Mouse (Mus musculus) frontal cortex, adult (tissue): Measurements from ENCODE around the gene Snx12.

ENCODE experiments used
- ATAC-seq: cut with Nextera tagmentation; 2 replicates; pipeline ENCODE4 v1.9.2; 2017; ENCODE audit warnings: mild to moderate bottlenecking, moderate library complexity, mixed read lengths; ENCODE audit not compliant: low TSS enrichment

Snx12 gene

GRCm38 (mm10) chrX:101131992-101132791 is 90.2 kb downstream of the Snx12 start:
- ATAC-seq = peak; percentile 72

GRCm38 (mm10) chrX:101131001-101131400 is 91.4 kb downstream of the Snx12 start:
- ATAC-seq = peak; percentile 74; the same call in 1 of the 2 replicates

- ATAC-seq = no peak
These were observed 93.8 kb downstream of the Snx12 start for GRCm38 (mm10) chrX:101128559-101128958.

- no peak for ATAC-seq
These were observed 95.4 kb downstream of the Snx12 start for GRCm38 (mm10) chrX:101126977-101127376.

- no peak for ATAC-seq
These were observed 95.8 kb downstream of the Snx12 start for GRCm38 (mm10) chrX:101126474-101126955.

GRCm38 (mm10) chrX:101120546-101120945 is 101.8 kb downstream of the Snx12 start:
- no peak for ATAC-seq

- ATAC-seq = no peak
These were observed 136.4 kb downstream of the Snx12 start, which contains the start of gene Slc7a3 for GRCm38 (mm10) chrX:101085920-101086319. Gene Slc7a3 (minus strand): TSS chrX:101086020.

- 0 out of 2 replicates have a peak, but pooled peaks have one; percentile 6 for ATAC-seq
These were observed 137.2 kb downstream of the Snx12 start for GRCm38 (mm10) chrX:101085211-101085610.

- no peak for ATAC-seq
These were observed 138.2 kb downstream of the Snx12 start for GRCm38 (mm10) chrX:101084192-101084591.

- no peak for ATAC-seq
These were observed 157.1 kb downstream of the Snx12 start for GRCm38 (mm10) chrX:101065245-101065644.

GRCm38 (mm10) chrX:101063503-101063902 is 158.9 kb downstream of the Snx12 start:
- ATAC-seq = no peak

- ATAC-seq = no peak
These were observed 162.8 kb downstream of the Snx12 start, which contains the start of gene Tex11 for GRCm38 (mm10) chrX:101059541-101059940. Gene Tex11 (minus strand): TSS chrX:101059667.
